ENCODE assay signal across 8 mouse cellular contexts in genomic region chr17:34603375-34604060, GRCm38 (mm10). TPM values are rescaled to one million over a fixed set of nuclear protein-coding genes. Genes with fewer than 3 reads are reported as not detected.
DNase-seq lines count a peak whose midpoint lies in the region; ATAC-seq lines count a peak whose summit lies in the region.

TSS of gene Rnf5 (minus strand) at chr17:34603690.

- peaks cover 42% of the 10 kb centered on the region for H3K4me1 ChIP-seq in hindbrain, embryonic 12.5 days

- H3K9ac ChIP-seq in hindbrain, embryonic 12.5 days, result peak within 1 kb of the TSS; percentile 100

- H3K27me3 ChIP-seq in hindbrain, embryonic 12.5 days, result no peaks in the 10 kb centered on the region

- peaks cover 18% of the 10 kb centered on the region for H3K36me3 ChIP-seq in hindbrain, embryonic 12.5 days

- peak within 1 kb of the TSS; percentile 98 for H3K4me2 ChIP-seq in hindbrain, embryonic 12.5 days (replicated peaks)

- peak; percentile 95 for ATAC-seq in hindbrain, embryonic 12.5 days (ENCODE audit: low FRiP score)

- under 1% methylated on average over 30 of the region's 30 CpGs for WGBS in hindbrain, embryonic 12.5 days

- no peaks in the 10 kb centered on the region for H3K9me3 ChIP-seq in hindbrain, embryonic 12.5 days (replicated peaks)

- peak within 1 kb of the TSS; percentile 96 for H3K4me3 ChIP-seq in hindbrain, embryonic 12.5 days

- peak; percentile 100 for DNase-seq in NIH3T3 (ENCODE audit: low read depth)
- DNase-seq in cerebellum, postnatal 10 days, result peak; percentile 99 to 100
- DNase-seq in frontal cortex, postnatal 10 days (ENCODE audit: low spot score in 2 of 2), result peak; percentile 99 to 100
- peak; percentile 97 to 100 for DNase-seq in layer of hippocampus, postnatal 14 days (ENCODE audit: low spot score in 2 of 2)
- peak; percentile 100 for DNase-seq in lung, postnatal 14 days
- DNase-seq in retina, adult 2 months (ENCODE audit: low read depth, low spot score), result peak; percentile 100
- DNase-seq in thymus, postnatal 36 days, result peak; percentile 94 to 95

- H3K27ac ChIP-seq in hindbrain, embryonic 12.5 days, result peak within 1 kb of the TSS; percentile 94

RNA-seq across cellular contexts. Expression of gene Rnf5, which starts in this region (rescaled TPM):
- polyA plus RNA-seq in hindbrain, embryonic 12.5 days (2016; fragmentation: Nextera tagmentation; extraction: Ambion mirVana), result 214 and 228 TPM in 2 replicates
- 10 to 100 TPM; 85.7 to 92.9 TPM for total RNA-seq in layer of hippocampus, postnatal 14 days (2021)

Comparison
In these comparisons a context has a peak if more than half of its experiments do, and no peak if none do; other contexts are left out.
1. Peak in every context shown above with its lines: DNase-seq, ATAC-seq, H3K4me3 ChIP-seq and H3K27ac ChIP-seq.